Mouse (Mus musculus): ENCODE measurements around the gene Vps8.

Gene Vps8

GRCm38 (mm10) chr16:21404631-21405030, 18.3 kb upstream of the Vps8 start:
- DNase-seq (ENCODE audit: low spot score): no peak

DNA sequence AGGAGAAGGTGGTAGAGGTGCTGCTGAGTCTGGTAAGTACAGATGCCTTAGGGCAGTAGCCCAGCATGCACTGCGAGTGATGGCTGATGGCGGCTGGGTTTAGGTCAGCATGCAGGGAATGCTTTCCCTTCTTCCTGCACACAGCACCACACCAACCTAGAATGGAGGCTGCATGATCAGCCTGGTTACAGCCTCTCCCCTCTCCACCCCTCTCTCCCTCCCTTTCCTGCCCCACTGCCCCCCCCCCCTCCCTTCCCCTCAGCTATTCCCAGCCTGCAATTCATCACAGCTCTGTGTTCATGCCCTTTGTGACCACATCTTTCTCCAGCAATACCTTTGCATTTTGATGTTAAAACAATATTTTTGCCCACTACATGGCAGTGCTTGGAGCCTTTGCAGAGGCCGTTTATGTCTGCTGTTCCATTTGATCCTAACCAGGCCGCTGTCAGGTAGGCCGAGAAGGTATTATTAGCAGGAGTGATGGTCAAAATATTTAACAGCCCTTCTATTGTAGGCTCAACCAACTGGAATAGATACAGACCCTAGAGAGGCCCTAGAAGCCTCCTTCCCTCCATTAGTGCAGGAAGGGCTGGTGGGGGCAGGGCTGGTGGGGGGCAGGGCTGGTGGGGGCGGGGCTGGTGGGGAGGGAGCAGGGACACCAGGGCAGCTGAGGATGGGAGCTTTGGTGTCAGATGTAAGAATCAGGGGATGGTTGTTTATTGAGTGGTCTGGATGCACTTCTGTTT, 17.5 kb upstream of the Vps8 start:
- DNase-seq (ENCODE audit: low spot score): no peak

GRCm38 (mm10) chr16:21406136-21406535, 16.8 kb upstream of the Vps8 start:
- DNase-seq (ENCODE audit: low spot score): no peak

- no peak for DNase-seq (ENCODE audit: low spot score)
Measured at GRCm38 (mm10) chr16:21411779-21412178, 11.1 kb upstream of the Vps8 start.

GRCm38 (mm10) chr16:21412593-21413047, 10.3 kb upstream of the Vps8 start:
- DNase-seq (ENCODE audit: low spot score): peak; percentile 76

GRCm38 (mm10) chr16:21413819-21414218, 9.1 kb upstream of the Vps8 start:
- no peak for DNase-seq (ENCODE audit: low spot score)

DNA sequence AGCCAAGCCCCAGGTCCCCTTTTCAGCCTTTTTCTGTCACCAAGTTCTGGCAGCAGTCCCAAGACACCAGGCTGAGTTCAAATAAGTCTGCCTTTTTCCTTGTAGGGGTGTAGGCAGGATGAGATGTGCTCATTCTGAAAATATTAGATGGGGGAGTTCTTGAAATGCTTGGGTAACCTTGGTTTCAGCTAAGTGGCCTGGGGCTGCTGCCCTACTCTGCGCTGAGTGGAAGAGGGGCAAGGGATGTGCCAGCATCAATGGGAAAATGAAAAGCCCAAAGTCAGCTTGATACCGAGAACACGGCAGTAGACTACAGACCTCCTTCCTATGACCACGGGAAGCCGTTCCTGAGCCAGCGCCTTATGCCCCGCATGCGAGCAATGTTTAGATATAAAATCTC, 7.8 kb upstream of the Vps8 start:
- DNase-seq (ENCODE audit: low spot score): no peak

DNA sequence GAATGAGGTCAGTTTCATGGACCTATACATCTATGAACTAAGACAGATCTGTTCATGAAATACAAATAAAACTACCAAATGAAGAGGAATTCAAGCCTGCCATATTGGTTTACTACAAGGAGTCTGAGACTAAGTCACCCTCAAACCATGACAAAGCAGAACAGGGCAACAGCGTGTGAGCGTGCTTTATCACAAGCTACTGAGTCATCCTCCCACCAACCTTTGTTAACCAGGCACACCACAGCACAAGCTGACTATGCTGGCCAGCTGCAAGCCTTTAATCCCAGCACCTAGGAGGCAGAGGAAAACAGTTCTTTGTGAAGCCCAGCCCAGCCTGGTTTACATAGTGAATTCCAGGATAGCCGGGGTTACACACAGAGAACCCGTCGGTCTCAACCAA, 4.9 kb upstream of the Vps8 start:
- DNase-seq (ENCODE audit: low spot score): no peak

GRCm38 (mm10) chr16:21423546-21423910, 610 bp downstream of the Vps8 start:
- DNase-seq (ENCODE audit: low spot score): peak; percentile 26

DNA sequence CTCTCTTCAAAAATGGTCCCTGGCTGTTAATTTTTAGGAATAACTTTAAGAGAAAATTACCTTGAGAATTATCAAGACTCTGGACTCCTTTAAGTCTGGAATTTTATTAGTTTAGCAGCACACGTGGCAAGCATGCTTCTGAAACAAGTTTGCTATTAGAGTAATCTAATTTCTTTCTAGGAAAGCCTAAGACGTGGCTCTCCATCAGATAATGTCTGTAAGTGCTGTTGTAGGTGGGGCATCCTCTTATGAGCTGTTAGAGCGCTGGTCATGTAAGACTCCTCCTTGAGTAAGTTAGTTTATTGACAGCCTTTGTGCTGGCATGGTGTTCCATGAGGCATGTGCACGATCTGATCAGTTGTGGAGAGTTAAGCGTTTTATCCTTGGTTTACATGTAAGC, 5.2 kb downstream of the Vps8 start:
- DNase-seq (ENCODE audit: low spot score): no peak

- DNase-seq (ENCODE audit: low spot score): no peak
Measured at GRCm38 (mm10) chr16:21430377-21431060, 7.6 kb downstream of the Vps8 start.

DNA sequence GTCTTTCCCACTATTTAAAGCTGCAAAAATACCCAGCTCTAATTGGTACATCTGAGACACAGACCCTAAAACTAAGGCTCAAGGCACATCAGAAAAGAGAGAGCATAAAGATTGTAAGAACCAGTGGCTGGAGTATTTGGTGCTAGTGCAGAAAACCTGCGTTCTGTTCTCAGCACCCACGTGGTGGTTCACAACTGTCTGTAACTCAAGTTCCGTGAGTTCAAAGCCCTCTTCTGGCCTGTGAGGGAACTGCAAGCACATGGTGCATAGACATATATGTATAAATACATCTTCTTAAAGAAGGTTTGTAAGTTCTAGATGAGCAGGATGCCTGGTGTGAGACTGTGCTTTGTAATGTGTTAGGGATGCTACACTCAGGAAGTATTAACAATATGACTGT, 8.7 kb downstream of the Vps8 start:
- DNase-seq (ENCODE audit: low spot score): no peak

DNA sequence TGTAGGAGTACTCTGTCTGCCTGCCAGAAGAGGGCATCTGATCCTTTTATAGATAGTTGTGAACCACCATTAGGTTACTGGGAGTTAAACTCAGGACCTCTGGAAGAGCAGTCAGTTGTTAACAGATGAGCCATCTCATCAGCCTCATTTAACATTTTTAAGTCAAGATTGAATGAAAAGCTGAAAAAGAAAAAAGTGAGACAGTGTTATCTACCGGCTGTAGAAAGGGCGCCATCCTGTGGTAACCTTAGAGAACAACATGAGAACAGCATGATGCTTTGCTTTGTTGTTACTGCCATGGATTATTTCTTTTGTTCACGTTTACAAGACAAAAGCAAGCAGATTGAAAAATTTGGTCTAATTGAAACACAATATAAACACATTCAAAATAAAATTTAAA, 10.6 kb downstream of the Vps8 start:
- no peak for DNase-seq (ENCODE audit: low spot score)

- no peak for DNase-seq (ENCODE audit: low spot score)
Measured at GRCm38 (mm10) chr16:21441012-21441411, 18.1 kb downstream of the Vps8 start.

GRCm38 (mm10) chr16:21445026-21445625, 22.2 kb downstream of the Vps8 start:
- DNase-seq (ENCODE audit: low spot score): no peak

- peak; percentile 15 for DNase-seq (ENCODE audit: low spot score)
Measured at GRCm38 (mm10) chr16:21447447-21447846, 24.5 kb downstream of the Vps8 start.

DNA sequence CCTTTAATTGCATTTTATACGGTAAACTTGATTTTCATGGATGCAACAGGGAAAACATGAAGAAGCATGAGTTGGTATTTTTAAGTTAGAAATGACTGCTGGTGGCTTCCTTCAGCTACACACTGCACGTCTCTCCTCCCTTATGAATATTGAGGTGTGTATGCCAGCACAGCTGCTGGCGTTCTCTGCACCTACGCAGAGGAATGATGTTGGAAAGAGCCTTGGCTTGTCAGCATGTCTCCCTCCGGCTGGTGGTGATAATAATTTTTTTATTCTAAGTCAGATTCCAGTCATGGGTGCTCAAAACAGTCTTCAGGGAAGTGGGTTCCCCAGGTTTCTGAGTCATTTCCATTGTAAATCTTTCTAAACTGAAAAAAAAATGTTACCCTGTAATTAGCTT, 25.5 kb downstream of the Vps8 start:
- DNase-seq (ENCODE audit: low spot score): no peak

DNA sequence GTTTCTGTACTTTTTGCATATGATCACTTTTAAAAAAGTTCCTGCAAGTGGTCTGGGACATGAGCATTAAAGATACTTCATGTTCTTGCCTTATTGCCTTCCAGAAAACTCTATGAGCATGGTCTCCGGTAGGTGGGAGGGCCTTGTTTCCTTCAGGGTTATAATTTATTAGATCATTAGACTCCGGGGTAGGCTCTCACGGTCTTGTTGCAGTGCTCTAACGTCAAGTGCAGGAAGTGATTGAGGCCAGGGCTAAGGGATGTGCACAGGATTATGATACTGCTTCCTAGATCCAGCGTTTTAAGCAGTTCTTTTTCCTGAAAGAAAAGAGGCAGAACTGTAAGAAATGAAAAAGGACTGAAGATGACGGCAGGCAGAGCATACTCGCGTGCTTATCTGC, 27.0 kb downstream of the Vps8 start:
- no peak for DNase-seq (ENCODE audit: low spot score)

- no peak for DNase-seq (ENCODE audit: low spot score)
Measured at GRCm38 (mm10) chr16:21452569-21452968, 29.7 kb downstream of the Vps8 start.

- DNase-seq (ENCODE audit: low spot score): no peak
Measured at GRCm38 (mm10) chr16:21457639-21458369, 34.9 kb downstream of the Vps8 start.

- no peak for DNase-seq (ENCODE audit: low spot score)
Measured at GRCm38 (mm10) chr16:21465868-21466267, 43.0 kb downstream of the Vps8 start.

DNA sequence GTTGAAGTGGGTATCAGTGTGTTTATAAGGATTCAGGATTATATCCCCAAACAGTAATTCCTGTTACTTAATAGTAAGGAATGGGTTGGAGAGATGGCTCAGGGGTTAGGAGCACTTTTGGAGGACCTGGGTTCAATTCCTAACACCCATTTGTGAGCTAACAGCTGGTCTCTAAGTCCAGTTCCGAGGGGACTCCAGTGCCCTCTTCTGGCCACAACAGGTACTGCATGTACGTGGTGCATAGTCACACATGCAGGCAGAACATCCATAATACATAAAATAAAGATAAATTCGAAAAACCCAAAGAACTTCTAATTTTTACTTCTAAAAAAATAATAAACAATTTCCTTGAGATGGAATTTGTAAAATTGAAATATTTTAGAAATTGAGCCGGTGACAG, 47.5 kb downstream of the Vps8 start:
- DNase-seq (ENCODE audit: low spot score): no peak

GRCm38 (mm10) chr16:21477074-21477473, 54.2 kb downstream of the Vps8 start:
- DNase-seq (ENCODE audit: low spot score): no peak

All from lung, postnatal 25 days (tissue).